Mouse (Mus musculus) cerebellum, adult 11-12 months (tissue): ENCODE measurements around the gene Cox5a.

ENCODE experiments used
- DNase-seq: peaks from one replicate; pipeline ENCODE4 v3.0.0; 2022

Cox5a gene

GRCm38 (mm10) chr9:57564609-57565008 is 43.5 kb downstream of the Cox5a start:
- DNase-seq = no peak

GRCm38 (mm10) chr9:57565741-57566221 is 44.7 kb downstream of the Cox5a start:
- no peak for DNase-seq

GRCm38 (mm10) chr9:57566846-57567245 is 45.8 kb downstream of the Cox5a start:
- no peak for DNase-seq

- no peak for DNase-seq
These were observed 47.4 kb downstream of the Cox5a start for GRCm38 (mm10) chr9:57568500-57568899.

- DNase-seq = no peak
These were observed 53.3 kb downstream of the Cox5a start for GRCm38 (mm10) chr9:57574397-57574796.

GRCm38 (mm10) chr9:57575577-57575976 is 54.5 kb downstream of the Cox5a start:
- no peak for DNase-seq

GRCm38 (mm10) chr9:57577144-57577849 is 56.2 kb downstream of the Cox5a start:
- DNase-seq = no peak
